Mouse (Mus musculus) lung, embryonic 14.5 days (tissue): ENCODE data around the gene St6galnac6. TPM values are rescaled to one million over a fixed set of nuclear protein-coding genes. Genes with fewer than 3 reads are reported as not detected.

Experiments
- ATAC-seq: fragments of 200-750 bp; cut with Nextera tagmentation; 2 replicates; pipeline ENCODE4 v1.8.0; 2017; ENCODE audit warnings: mild to moderate bottlenecking, moderate TSS enrichment, moderate library complexity; ENCODE audit not compliant: insufficient read depth
- DNase-seq: peaks from one replicate; pipeline ENCODE4 v3.0.0-alpha.2; 2015
- H3K27ac ChIP-seq: fragments of 300-500 bp; sonication (generic); 2 replicates; pipeline ENCODE4 v1.5.1; 2014; ENCODE audit warnings: low read depth, mild to moderate bottlenecking, moderate library complexity
- H3K27me3 ChIP-seq: fragments of 300-500 bp; sonication (generic); 2 replicates; pipeline ENCODE4 v1.6.1; 2014; ENCODE audit warnings: low read length, control low read depth; ENCODE audit not compliant: insufficient read depth
- H3K36me3 ChIP-seq: fragments of 300-500 bp; sonication (generic); 2 replicates; pipeline ENCODE4 v1.6.1; 2014; ENCODE audit warnings: control low read depth; ENCODE audit not compliant: insufficient read depth
- H3K4me1 ChIP-seq: fragments of 300-500 bp; sonication (generic); 2 replicates; pipeline ENCODE4 v1.6.1; 2014; ENCODE audit warnings: antibody characterized with exemption, control low read depth; ENCODE audit not compliant: insufficient read depth
- H3K4me2 ChIP-seq: fragments of 300-500 bp; sonication (generic); 2 replicates; pipeline ENCODE4 v1.6.1; 2014; ENCODE audit warnings: mild to moderate bottlenecking
- H3K4me3 ChIP-seq: fragments of 300-500 bp; sonication (generic); 2 replicates; pipeline ENCODE4 v1.5.1; 2014; ENCODE audit warnings: low read depth, low read length
- H3K9ac ChIP-seq: fragments of 300-500 bp; sonication (generic); 2 replicates; pipeline ENCODE4 v1.6.1; 2014
- H3K9me3 ChIP-seq: fragments of 300-500 bp; sonication (generic); 2 replicates; pipeline ENCODE4 v1.6.1; 2016; ENCODE audit warnings: low read depth, low read length, control low read depth
- CTCF ChIP-seq: IDR thresholded peaks from 2 replicates; pipeline ENCODE4 v1.5.1; 2016; ENCODE audit warnings: antibody characterized with exemption, low read depth
- WGBS: fragments of 180-500 bp; shearing (Covaris S2); extraction: QIAGEN DNeasy Blood & Tissue Kit; methylation state at CpG from one replicate; pipeline ENCODE4 v1.1.7; 2014; 5-methylcytosine and 5-hydroxymethylcytosine counted together
- polyA plus RNA-seq: library from polyadenylated mRNA; unstranded; fragments of >200 nt; fragmentation: Nextera tagmentation; extraction: Ambion mirVana; gene quantifications from 2 replicates; pipeline ENCODE4 v1.2.1, GENCODE M21; 2014

St6galnac6 gene
- polyA plus RNA-seq, 1 experiment from 2014 or later = 11.1 TPM

DNA sequence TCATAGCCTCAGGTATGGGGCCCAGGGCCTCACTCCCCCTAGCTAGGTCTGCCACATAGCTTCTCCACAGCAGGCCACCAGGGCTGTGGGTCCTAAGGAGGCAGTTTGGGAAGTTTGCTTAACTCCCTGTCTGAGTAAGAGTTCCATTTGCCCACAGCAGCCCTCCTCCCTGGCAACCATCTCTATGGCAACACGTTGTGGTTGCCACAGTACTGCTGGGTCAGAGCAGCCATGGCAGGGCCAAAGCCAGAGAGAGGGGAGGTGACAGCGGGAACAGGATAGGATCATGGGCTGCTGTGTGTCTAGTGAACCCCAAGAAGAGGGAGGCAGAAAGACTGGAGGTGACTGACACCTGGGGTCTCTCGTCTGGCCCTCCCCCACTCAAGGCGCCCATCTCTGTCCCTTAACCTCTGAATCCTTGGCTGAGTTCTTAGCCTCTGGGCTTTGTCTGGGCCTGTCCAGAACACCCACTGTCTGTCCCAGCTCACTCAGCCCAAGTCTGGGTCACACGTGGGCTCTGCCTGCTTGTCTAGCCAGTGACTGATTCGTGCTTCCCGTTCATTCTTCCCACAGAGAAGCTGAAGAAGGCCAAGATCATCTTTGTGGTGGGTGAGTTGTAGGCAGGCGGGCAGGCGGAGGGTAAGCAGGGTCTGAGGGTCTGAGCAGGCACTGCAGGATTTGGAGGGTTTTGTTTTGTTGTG lies 29.9 kb downstream of the St6galnac6 start:
- no peak overlapping the region for H3K4me3 ChIP-seq
- no peaks in the 10 kb centered on the region for H3K36me3 ChIP-seq
- peaks cover 13% of the 10 kb centered on the region; the same call in 1 of the 2 replicates for H3K4me1 ChIP-seq
- DNase-seq = peak; percentile 87
- WGBS = 41% methylated on average over 9 of the region's 9 CpGs
- H3K4me2 ChIP-seq = peak overlapping the region; percentile 13; the same call in 1 of the 2 replicates
- peak; percentile 21; the same call in 1 of the 2 replicates for TF ChIP-seq CTCF
- no peak overlapping the region for H3K27ac ChIP-seq
- no peaks in the 10 kb centered on the region for H3K9me3 ChIP-seq
- ATAC-seq = peak; percentile 35
- no peaks in the 10 kb centered on the region for H3K27me3 ChIP-seq
- H3K9ac ChIP-seq = no peak overlapping the region

DNA sequence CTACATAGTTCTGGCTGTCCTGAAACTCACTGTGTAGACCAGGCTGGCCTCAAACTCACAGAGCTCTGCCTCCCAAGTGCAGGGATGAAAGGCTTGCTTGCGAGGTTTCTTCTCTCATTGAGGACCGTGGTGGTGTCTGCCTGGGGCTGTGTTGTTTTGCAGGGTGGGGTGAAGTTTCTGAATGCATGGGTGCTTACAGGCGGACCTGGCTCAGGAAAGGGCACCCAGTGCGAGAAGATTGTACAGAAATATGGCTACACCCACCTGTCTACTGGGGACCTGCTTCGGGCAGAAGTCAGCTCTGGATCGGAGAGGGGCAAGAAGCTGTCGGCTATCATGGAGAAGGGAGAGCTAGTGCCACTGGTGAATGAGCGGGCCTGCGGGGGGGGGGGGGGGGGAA lies 30.5 kb downstream of the St6galnac6 start:
- Histone ChIP-seq H3K4me1 (peaks cover 11% of the 10 kb centered on the region; the same call in 1 of the 2 replicates), H3K9ac (no peak overlapping the region), H3K9me3 (no peaks in the 10 kb centered on the region), H3K4me2 (no peak overlapping the region), H3K27ac (no peak overlapping the region), H3K27me3 (no peaks in the 10 kb centered on the region), H3K4me3 (no peak overlapping the region), H3K36me3 (no peaks in the 10 kb centered on the region)
- 78% methylated on average over 8 of the region's 9 CpGs for WGBS
- no peak for TF ChIP-seq CTCF
- DNase-seq = no peak
- ATAC-seq = no peak

DNA sequence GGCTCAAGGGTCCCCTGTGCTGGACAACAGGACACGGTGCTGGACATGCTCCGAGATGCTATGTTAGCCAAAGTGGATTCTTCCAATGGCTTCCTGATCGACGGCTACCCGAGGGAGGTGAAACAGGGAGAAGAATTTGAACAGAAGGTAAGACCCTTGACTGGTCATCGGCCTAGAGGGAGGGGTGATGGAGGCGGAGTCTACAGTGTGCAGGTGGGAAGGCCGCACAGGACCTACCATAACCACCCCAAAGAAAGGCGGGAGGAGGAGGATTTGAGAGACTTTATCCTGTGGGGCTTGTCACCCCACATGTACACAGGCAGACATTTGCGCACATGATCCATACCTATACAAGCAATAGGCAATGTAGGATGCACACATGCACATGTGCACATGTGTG lies 31.5 kb downstream of the St6galnac6 start:
- Histone ChIP-seq H3K4me3 (no peak overlapping the region), H3K4me2 (no peak overlapping the region), H3K27me3 (no peaks in the 10 kb centered on the region), H3K4me1 (peaks cover under 1% of the 10 kb centered on the region; the same call in 1 of the 2 replicates), H3K9me3 (no peaks in the 10 kb centered on the region), H3K9ac (no peak overlapping the region), H3K36me3 (no peaks in the 10 kb centered on the region), H3K27ac (no peak overlapping the region)
- ATAC-seq (no peak), DNase-seq (no peak)
- WGBS = 86% methylated on average over 10 of the region's 10 CpGs
- no peak for TF ChIP-seq CTCF

DNA sequence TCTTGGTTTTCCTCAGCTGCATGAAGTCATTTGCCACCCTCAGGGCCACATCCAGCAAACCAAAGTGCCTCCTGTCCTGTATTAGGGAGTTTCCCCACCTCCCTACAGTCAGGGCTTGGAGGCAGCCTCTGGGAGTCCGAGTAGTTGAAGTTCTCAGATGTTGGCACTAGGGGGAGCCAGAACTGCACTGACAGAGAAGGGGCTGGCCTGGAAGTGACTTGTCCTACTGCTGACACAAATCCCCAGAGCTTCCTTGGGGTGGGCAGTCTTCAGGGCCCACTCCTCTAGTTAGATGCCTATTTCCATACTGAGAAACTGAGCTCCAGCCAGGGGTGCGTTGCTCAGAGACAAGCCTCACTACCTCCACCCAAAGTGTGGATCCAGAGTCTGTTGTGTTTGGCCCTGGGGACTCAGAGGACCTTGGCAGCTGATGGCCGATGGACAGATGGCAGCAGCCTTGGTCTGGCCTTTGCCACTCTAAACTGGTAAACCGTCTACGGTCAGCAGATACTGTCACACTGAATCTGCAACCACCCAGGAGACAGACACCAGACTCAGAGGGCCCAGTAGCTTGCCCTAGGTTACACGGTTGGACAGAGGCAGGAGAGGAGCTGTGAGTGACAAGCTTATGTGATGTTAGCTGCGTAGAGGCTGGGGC lies 32.4 kb downstream of the St6galnac6 start:
- 46% methylated on average over 7 of the region's 7 CpGs for WGBS
- H3K27me3 ChIP-seq = no peaks in the 10 kb centered on the region
- H3K36me3 ChIP-seq = no peaks in the 10 kb centered on the region
- H3K9me3 ChIP-seq = no peaks in the 10 kb centered on the region
- H3K27ac ChIP-seq = 0 out of 2 replicates have a peak overlapping the region, but pooled peaks have one; percentile 9
- H3K4me3 ChIP-seq = no peak overlapping the region
- DNase-seq = peak; percentile 93
- peak; percentile 65; the same call in 1 of the 2 replicates for ATAC-seq
- peak; percentile 96 for TF ChIP-seq CTCF
- H3K4me1 ChIP-seq = no peaks in the 10 kb centered on the region
- H3K4me2 ChIP-seq = no peak overlapping the region
- no peak overlapping the region for H3K9ac ChIP-seq

DNA sequence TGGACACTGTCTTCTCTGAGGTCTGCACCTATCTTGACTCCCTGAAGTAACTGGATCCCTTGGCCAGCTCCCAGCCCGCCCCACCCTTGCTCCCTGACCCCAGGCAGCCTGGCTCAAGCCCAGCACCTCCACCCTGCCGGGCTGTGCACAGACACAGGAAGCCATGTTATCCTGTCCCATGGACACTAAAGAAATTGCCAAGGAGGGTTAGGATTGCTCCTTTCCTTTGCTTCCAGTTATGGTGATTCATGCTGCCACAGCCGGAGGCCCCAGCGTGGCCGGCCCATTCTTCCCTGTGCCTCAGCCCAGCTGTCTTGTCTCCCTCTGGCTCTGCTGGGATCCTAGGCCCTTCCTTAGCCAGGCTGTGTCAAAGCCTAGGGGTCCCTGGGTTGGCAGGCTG lies 34.2 kb downstream of the St6galnac6 start:
- no peak for TF ChIP-seq CTCF
- WGBS = 61% methylated on average over 5 of the region's 5 CpGs
- H3K9ac ChIP-seq = 0 out of 2 replicates have a peak overlapping the region, but pooled peaks have one; percentile 10
- no peak for DNase-seq
- no peak overlapping the region for H3K4me3 ChIP-seq
- no peaks in the 10 kb centered on the region for H3K27me3 ChIP-seq
- no peak overlapping the region for H3K4me2 ChIP-seq
- H3K9me3 ChIP-seq = no peaks in the 10 kb centered on the region
- no peaks in the 10 kb centered on the region for H3K36me3 ChIP-seq
- ATAC-seq = no peak
- peaks cover 6% of the 10 kb centered on the region for H3K4me1 ChIP-seq
- H3K27ac ChIP-seq = peak overlapping the region; percentile 59

DNA sequence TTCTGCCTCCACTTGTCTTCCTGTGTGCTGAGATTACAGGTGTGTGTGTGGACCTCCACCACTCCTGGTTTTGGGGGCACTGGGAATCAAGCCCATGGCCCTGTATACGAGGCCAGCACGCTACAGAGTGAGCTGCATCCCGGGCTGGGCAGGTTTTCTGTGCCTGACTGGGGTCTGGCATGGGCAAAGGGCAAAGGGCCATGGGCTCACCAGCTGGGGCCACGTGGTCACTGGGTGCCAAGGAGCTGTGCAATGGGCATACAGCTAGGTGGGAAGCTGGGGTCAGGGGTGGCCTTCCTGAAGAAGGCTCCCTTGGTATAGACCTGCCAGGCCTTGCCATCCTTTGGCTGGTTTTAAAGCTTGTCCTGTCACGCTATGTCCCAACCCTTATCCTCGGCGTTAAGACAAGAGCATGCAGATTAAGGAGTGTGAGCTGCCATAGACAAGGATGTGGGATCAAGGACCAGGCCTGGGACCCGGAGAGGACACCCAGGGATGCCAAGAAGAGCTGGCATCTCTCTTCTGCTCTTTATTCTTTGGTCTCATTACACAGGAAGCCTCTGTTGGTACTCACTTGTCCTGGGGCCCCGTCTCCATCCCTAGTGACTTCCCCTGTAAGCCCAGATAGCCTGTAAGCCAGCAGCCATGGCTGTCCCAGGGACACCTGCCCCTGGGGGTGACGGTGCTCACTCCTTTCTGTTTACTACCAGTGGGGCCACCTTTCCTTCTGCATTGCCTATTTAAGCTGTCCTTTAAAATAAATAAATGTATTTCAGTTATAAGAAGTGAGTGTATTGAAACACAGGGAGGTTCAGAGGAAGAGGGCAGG lies 35.0 kb downstream of the St6galnac6 start:
- WGBS = 76% methylated on average over 10 of the region's 10 CpGs
- no peaks in the 10 kb centered on the region for H3K36me3 ChIP-seq
- no peak for ATAC-seq
- H3K4me2 ChIP-seq = no peak overlapping the region
- H3K9ac ChIP-seq = no peak overlapping the region
- TF ChIP-seq CTCF = no peak
- H3K9me3 ChIP-seq = no peaks in the 10 kb centered on the region
- no peak for DNase-seq
- peak overlapping the region; percentile 61; the same call in 1 of the 2 replicates for H3K27ac ChIP-seq
- no peaks in the 10 kb centered on the region for H3K27me3 ChIP-seq
- peaks cover 6% of the 10 kb centered on the region for H3K4me1 ChIP-seq
- no peak overlapping the region for H3K4me3 ChIP-seq
